Mouse (Mus musculus) spleen, adult 12 weeks (tissue): ENCODE results near the gene 1110017D15Rik.

ENCODE experiments used
- DNase-seq: peaks from one replicate; pipeline ENCODE4 v3.0.0; 2022; ENCODE audit warnings: low spot score

1110017D15Rik gene

GRCm38 (mm10) chr4:41513309-41513708, 3.8 kb downstream of the 1110017D15Rik start:
- DNase-seq, result no peak

GRCm38 (mm10) chr4:41507998-41508397, 9.1 kb downstream of the 1110017D15Rik start:
- DNase-seq, result no peak

GRCm38 (mm10) chr4:41507326-41507924, 9.7 kb downstream of the 1110017D15Rik start:
- no peak for DNase-seq

GRCm38 (mm10) chr4:41506906-41507305, 10.2 kb downstream of the 1110017D15Rik start:
- peak; percentile 55 for DNase-seq

- no peak for DNase-seq
Measured at GRCm38 (mm10) chr4:41506156-41506555, 11.0 kb downstream of the 1110017D15Rik start.

GRCm38 (mm10) chr4:41505131-41505551, 12.0 kb downstream of the 1110017D15Rik start:
- DNase-seq, result no peak

- DNase-seq, result no peak
Measured at GRCm38 (mm10) chr4:41504325-41504724, 12.8 kb downstream of the 1110017D15Rik start.

- peak; percentile 59 for DNase-seq
Measured at GRCm38 (mm10) chr4:41502986-41503412, 14.1 kb downstream of the 1110017D15Rik start, which contains the start of gene AI464131. TSS of gene AI464131 (minus strand) at chr4:41503076.

- DNase-seq, result no peak
Measured at GRCm38 (mm10) chr4:41502171-41502940, 14.8 kb downstream of the 1110017D15Rik start.

- DNase-seq, result no peak
Measured at GRCm38 (mm10) chr4:41500787-41501186, 16.3 kb downstream of the 1110017D15Rik start.

- no peak for DNase-seq
Measured at GRCm38 (mm10) chr4:41499619-41500018, 17.5 kb downstream of the 1110017D15Rik start.

GRCm38 (mm10) chr4:41498921-41499391, 18.2 kb downstream of the 1110017D15Rik start:
- no peak for DNase-seq

- no peak for DNase-seq
Measured at GRCm38 (mm10) chr4:41497995-41498845, 18.9 kb downstream of the 1110017D15Rik start.

GRCm38 (mm10) chr4:41497579-41497978, 19.6 kb downstream of the 1110017D15Rik start:
- no peak for DNase-seq

- DNase-seq, result no peak
Measured at GRCm38 (mm10) chr4:41497046-41497445, 20.1 kb downstream of the 1110017D15Rik start.

- no peak for DNase-seq
Measured at GRCm38 (mm10) chr4:41495850-41496249, 21.3 kb downstream of the 1110017D15Rik start.

- DNase-seq, result no peak
Measured at GRCm38 (mm10) chr4:41495076-41495475, 22.1 kb downstream of the 1110017D15Rik start.

- DNase-seq, result no peak
Measured at GRCm38 (mm10) chr4:41494378-41494777, 22.8 kb downstream of the 1110017D15Rik start.

GRCm38 (mm10) chr4:41493464-41494116, 23.5 kb downstream of the 1110017D15Rik start:
- no peak for DNase-seq

GRCm38 (mm10) chr4:41492951-41493350, 24.2 kb downstream of the 1110017D15Rik start:
- DNase-seq, result no peak

- no peak for DNase-seq
Measured at GRCm38 (mm10) chr4:41481601-41482017, 35.5 kb downstream of the 1110017D15Rik start.

GRCm38 (mm10) chr4:41480254-41480653, 36.9 kb downstream of the 1110017D15Rik start:
- DNase-seq, result no peak
